Mouse (Mus musculus): Measurements from ENCODE around the gene Gatd1.

The Gatd1 gene

GRCm38 (mm10) chr7:141391625-141392551 lies 22.0 kb downstream of the Gatd1 start, which contains the start of gene Taldo1:
TSS of gene Taldo1 (plus strand) at chr7:141392199.
- in situ Hi-C loops (cut with MboI, MseI) = no loop called here

GRCm38 (mm10) chr7:141390326-141391259 lies 23.3 kb downstream of the Gatd1 start:
- in situ Hi-C loops (cut with MboI, MseI) = no loop called here

GRCm38 (mm10) chr7:141388487-141389109 lies 25.3 kb downstream of the Gatd1 start:
- in situ Hi-C loops (cut with MboI, MseI) = no loop called here

GRCm38 (mm10) chr7:141387807-141388486 lies 26.0 kb downstream of the Gatd1 start:
- in situ Hi-C loops (cut with MboI, MseI) = no loop called here

- in situ Hi-C loops (cut with MboI, MseI) = no loop called here
Observed at GRCm38 (mm10) chr7:141381068-141381835, 32.7 kb downstream of the Gatd1 start.

GRCm38 (mm10) chr7:141379584-141379983 lies 34.4 kb downstream of the Gatd1 start:
- in situ Hi-C loops (cut with MboI, MseI) = no loop called here

- in situ Hi-C loops (cut with MboI, MseI) = no loop called here
Observed at GRCm38 (mm10) chr7:141374399-141374798, 39.5 kb downstream of the Gatd1 start.

- in situ Hi-C loops (cut with MboI, MseI) = no loop called here
Observed at GRCm38 (mm10) chr7:141373611-141374010, 40.3 kb downstream of the Gatd1 start.

GRCm38 (mm10) chr7:141371942-141372595 lies 41.9 kb downstream of the Gatd1 start:
- in situ Hi-C loops (cut with MboI, MseI) = no loop called here

- in situ Hi-C loops (cut with MboI, MseI) = no loop called here
Observed at GRCm38 (mm10) chr7:141369918-141370317, 44.0 kb downstream of the Gatd1 start.

- in situ Hi-C loops (cut with MboI, MseI) = no loop called here
Observed at GRCm38 (mm10) chr7:141367358-141367757, 46.6 kb downstream of the Gatd1 start.

- in situ Hi-C loops (cut with MboI, MseI) = no loop called here
Observed at GRCm38 (mm10) chr7:141365049-141365445, 48.9 kb downstream of the Gatd1 start.

- in situ Hi-C loops (cut with MboI, MseI) = no loop called here
Observed at GRCm38 (mm10) chr7:141364349-141365048, 49.4 kb downstream of the Gatd1 start.

GRCm38 (mm10) chr7:141363752-141364125 lies 50.2 kb downstream of the Gatd1 start:
- in situ Hi-C loops (cut with MboI, MseI) = no loop called here

- in situ Hi-C loops (cut with MboI, MseI) = no loop called here
Observed at GRCm38 (mm10) chr7:141363106-141363751, 50.7 kb downstream of the Gatd1 start.

GRCm38 (mm10) chr7:141361510-141361909 lies 52.4 kb downstream of the Gatd1 start:
- in situ Hi-C loops (cut with MboI, MseI) = no loop called here
